Mouse (Mus musculus) ES-CJ7 (cell line): ENCODE results near the gene Alyref2.
A peak's percentile ranks its signal among the peaks of the same experiment; 100 is the strongest.

Experiments
- DNase-seq: peaks from one replicate; pipeline ENCODE4 v3.0.0; 2011; ENCODE audit warnings: low read depth, low spot score

Alyref2 gene

GRCm38 (mm10) chr1:171501016-171501610 lies 2.2 kb upstream of the Alyref2 start:
- DNase-seq = peak; percentile 6

- peak; percentile 93 for DNase-seq
Observed at GRCm38 (mm10) chr1:171501636-171502080, 1.6 kb upstream of the Alyref2 start.

- peak; percentile 94 for DNase-seq
Observed at GRCm38 (mm10) chr1:171502388-171503249, 659 bp upstream of the Alyref2 start.

GRCm38 (mm10) chr1:171503592-171504291 lies 464 bp downstream of the Alyref2 start:
- DNase-seq = peak; percentile 53

GRCm38 (mm10) chr1:171504586-171504985 lies 1.3 kb downstream of the Alyref2 start:
- DNase-seq = peak; percentile 5

GRCm38 (mm10) chr1:171513234-171513633 lies 10.0 kb downstream of the Alyref2 start:
- no peak for DNase-seq

GRCm38 (mm10) chr1:171513760-171514159 lies 10.5 kb downstream of the Alyref2 start:
- no peak for DNase-seq

- DNase-seq = no peak
Observed at GRCm38 (mm10) chr1:171515039-171515438, 11.8 kb downstream of the Alyref2 start.

GRCm38 (mm10) chr1:171515557-171515956 lies 12.3 kb downstream of the Alyref2 start:
- no peak for DNase-seq

- no peak for DNase-seq
Observed at GRCm38 (mm10) chr1:171531367-171531766, 28.1 kb downstream of the Alyref2 start.

GRCm38 (mm10) chr1:171532830-171533229 lies 29.6 kb downstream of the Alyref2 start:
- no peak for DNase-seq

- DNase-seq = peak; percentile 62
Observed at GRCm38 (mm10) chr1:171534557-171534956, 31.3 kb downstream of the Alyref2 start.

GRCm38 (mm10) chr1:171535194-171535593 lies 31.9 kb downstream of the Alyref2 start, which contains the start of gene Itln1:
Itln1 (minus strand) TSS chr1:171535294.
- no peak for DNase-seq

GRCm38 (mm10) chr1:171540694-171541093 lies 37.4 kb downstream of the Alyref2 start:
- DNase-seq = no peak

- DNase-seq = no peak
Observed at GRCm38 (mm10) chr1:171551326-171551725, 48.0 kb downstream of the Alyref2 start.

- DNase-seq = no peak
Observed at GRCm38 (mm10) chr1:171552230-171552629, 49.0 kb downstream of the Alyref2 start.

GRCm38 (mm10) chr1:171553359-171554341 lies 50.4 kb downstream of the Alyref2 start:
- DNase-seq = no peak
